8 mouse cellular contexts compared by ENCODE assay signal in the genomic region with DNA sequence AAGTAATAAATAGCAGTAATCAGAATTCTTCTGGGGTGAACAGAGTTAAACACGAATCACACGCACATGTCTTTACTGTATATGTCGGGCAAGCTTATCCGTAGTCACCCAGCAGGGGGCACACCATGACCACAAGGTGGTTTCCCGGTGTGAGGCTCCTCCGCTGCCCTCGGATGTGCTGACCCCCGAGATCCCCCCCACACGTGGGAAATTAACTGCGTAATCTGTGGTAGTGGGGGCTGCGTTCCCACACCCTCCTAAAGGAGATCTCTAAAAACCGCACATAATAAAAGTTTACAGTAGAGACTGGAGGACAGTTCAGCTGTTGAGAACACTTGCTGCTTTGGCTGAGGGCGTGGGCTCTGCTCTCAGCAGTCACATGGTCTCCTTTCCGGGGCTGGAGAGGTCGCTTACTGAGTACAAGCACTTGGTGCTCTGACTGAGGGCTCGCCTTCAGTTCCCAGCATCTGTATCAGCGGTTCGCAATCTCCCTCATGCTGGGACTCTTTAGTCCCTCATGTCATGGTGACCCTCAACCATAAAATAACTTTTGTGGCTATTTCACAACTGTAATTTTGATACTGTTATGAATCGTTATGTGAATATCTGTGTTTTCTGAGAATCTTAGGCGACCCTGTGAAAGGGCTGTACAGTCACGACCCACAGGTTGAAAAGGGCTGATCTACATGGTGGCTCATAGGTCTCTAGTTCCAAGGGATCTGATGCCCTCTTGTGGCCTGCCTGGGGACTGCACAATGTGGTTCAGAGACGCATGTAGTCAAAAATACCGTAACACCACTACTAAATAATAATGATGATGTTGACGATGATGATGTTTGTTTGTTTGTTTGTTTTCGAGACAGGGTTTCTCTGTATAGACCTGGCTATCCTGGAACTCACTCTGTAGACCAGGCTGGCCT. TPM values are rescaled to one million over a fixed set of nuclear protein-coding genes. Genes with fewer than 3 reads are reported as not detected.
A peak's percentile ranks its signal among the peaks of the same experiment; 100 is the strongest.
DNase-seq lines count a peak whose midpoint lies in the region; ATAC-seq and TF ChIP-seq lines count a peak whose summit lies in the region.

No protein-coding gene starts in this region.

- H3K27ac ChIP-seq in embryonic facial prominence, embryonic 12.5 days, result no peak overlapping the region
- H3K27ac ChIP-seq in limb, embryonic 14.5 days (replicated peaks; ENCODE audit: low read depth, low read length), result no peak overlapping the region
- no peak overlapping the region for H3K27ac ChIP-seq in midbrain, embryonic 16.5 days (ENCODE audit: low read length)

- H3K4me1 ChIP-seq in embryonic facial prominence, embryonic 12.5 days, result no peaks in the 10 kb centered on the region
- H3K4me1 ChIP-seq in limb, embryonic 14.5 days (ENCODE audit: control insufficient read depth, insufficient read depth, low read length), result no peaks in the 10 kb centered on the region
- H3K4me1 ChIP-seq in midbrain, embryonic 16.5 days (ENCODE audit: control insufficient read depth, insufficient read depth, low read length), result peaks cover 4% of the 10 kb centered on the region; the same call in 1 of the 2 replicates

- H3K9ac ChIP-seq in embryonic facial prominence, embryonic 12.5 days, result no peak overlapping the region
- H3K9ac ChIP-seq in limb, embryonic 14.5 days (ENCODE audit: low read depth, low read length, severe bottlenecking), result no peak overlapping the region
- H3K9ac ChIP-seq in midbrain, embryonic 16.5 days (ENCODE audit: low read depth, low read length), result no peak overlapping the region

- TF ChIP-seq POLR2A in limb, embryonic 14.5 days (IDR thresholded peaks at IDR 0.05; ENCODE audit: borderline replicate concordance, extremely low read depth, insufficient read depth, insufficient read length), result no peak

- H3K36me3 ChIP-seq in embryonic facial prominence, embryonic 12.5 days, result no peaks in the 10 kb centered on the region
- H3K36me3 ChIP-seq in limb, embryonic 14.5 days (ENCODE audit: control insufficient read depth, insufficient read depth, low read length), result no peaks in the 10 kb centered on the region
- H3K36me3 ChIP-seq in midbrain, embryonic 16.5 days (ENCODE audit: control insufficient read depth, insufficient read depth, low read length), result no peaks in the 10 kb centered on the region

- H3K27me3 ChIP-seq in embryonic facial prominence, embryonic 12.5 days, result no peaks in the 10 kb centered on the region
- no peaks in the 10 kb centered on the region for H3K27me3 ChIP-seq in limb, embryonic 14.5 days (ENCODE audit: control insufficient read depth, insufficient read depth, low read length)
- no peaks in the 10 kb centered on the region for H3K27me3 ChIP-seq in midbrain, embryonic 16.5 days (ENCODE audit: control insufficient read depth, insufficient read depth, low read depth, low read length)

- WGBS in embryonic facial prominence, embryonic 12.5 days, result 13% methylated on average over 25 of the region's 25 CpGs
- 13% methylated on average over 24 of the region's 25 CpGs for WGBS in limb, embryonic 14.5 days
- 13% methylated on average over 25 of the region's 25 CpGs for WGBS in midbrain, embryonic 16.5 days

- H3K9me3 ChIP-seq in embryonic facial prominence, embryonic 12.5 days, result no peaks in the 10 kb centered on the region
- no peaks in the 10 kb centered on the region for H3K9me3 ChIP-seq in limb, embryonic 14.5 days (ENCODE audit: control insufficient read depth, low read length)
- H3K9me3 ChIP-seq in midbrain, embryonic 16.5 days (replicated peaks; ENCODE audit: control insufficient read depth, low read length, poor library complexity, severe bottlenecking), result no peaks in the 10 kb centered on the region

- H3K4me3 ChIP-seq in embryonic facial prominence, embryonic 12.5 days, result no peak overlapping the region
- H3K4me3 ChIP-seq in limb, embryonic 14.5 days (replicated peaks; ENCODE audit: low read length), result no peak overlapping the region; the same call in 1 of the 2 replicates
- peak overlapping the region; percentile 12; the same call in 1 of the 2 replicates for H3K4me3 ChIP-seq in midbrain, embryonic 16.5 days (ENCODE audit: low read depth, low read length)

- no peak for ATAC-seq in embryonic facial prominence, embryonic 12.5 days (ENCODE audit: insufficient number of reproducible peaks, insufficient read depth, low FRiP score, low TSS enrichment)
- ATAC-seq in limb, embryonic 14.5 days (ENCODE audit: low FRiP score, low read depth), result peak; percentile 63; the same call in 1 of the 2 replicates
- no peak; the same call in 1 of the 2 replicates for ATAC-seq in midbrain, embryonic 16.5 days

- peak; percentile 47 for DNase-seq in 3134 (ENCODE audit: extremely low read depth, insufficient read length, low spot score)
- DNase-seq in adrenal gland, postnatal 10 days, result peak; percentile 93
- DNase-seq in heart, adult 9 months (ENCODE audit: low spot score in 2 of 2), result peak; percentile 25 to 75
- DNase-seq in kidney, adult 9 months, result peak; percentile 93
- DNase-seq in limb, embryonic 14.5 days (ENCODE audit: low spot score), result peak; percentile 84
- DNase-seq in spleen, postnatal 10 days (ENCODE audit: low spot score in 2 of 2), result peak; percentile 70 to 89

- peak overlapping the region; percentile 37 for H3K4me2 ChIP-seq in embryonic facial prominence, embryonic 12.5 days (replicated peaks)
- H3K4me2 ChIP-seq in limb, embryonic 14.5 days (replicated peaks; ENCODE audit: low read depth, low read length, severe bottlenecking), result peak overlapping the region; percentile 42
- H3K4me2 ChIP-seq in midbrain, embryonic 16.5 days (ENCODE audit: low read length), result peak overlapping the region; percentile 42

RNA-seq across cellular contexts. Expression of gene Uts2, which starts 32.0 kb away (rescaled TPM):
- total RNA-seq in adrenal gland, postnatal 10 days (2021), result not detected
- polyA plus RNA-seq in embryonic facial prominence, embryonic 12.5 days (2016; fragmentation: Nextera tagmentation; extraction: Ambion mirVana), result not detected in 2 replicates
- not detected in 2 replicates for polyA plus RNA-seq in limb, embryonic 14.5 days (2012; rRNA removed)
- not detected in 2 replicates for polyA plus RNA-seq in limb, embryonic 14.5 days (2014; fragmentation: Nextera tagmentation; extraction: Ambion mirVana)
- not detected in 2 replicates for polyA plus RNA-seq in midbrain, embryonic 16.5 days (2015; fragmentation: Nextera tagmentation; extraction: Ambion mirVana)

RNA-seq across cellular contexts. Expression of gene Tnfrsf9, which starts 50.5 kb away (rescaled TPM):
- under 1 TPM; 0.57 to 0.73 TPM for total RNA-seq in adrenal gland, postnatal 10 days (2021)
- 0.29 and 1.0 TPM in 2 replicates for polyA plus RNA-seq in embryonic facial prominence, embryonic 12.5 days (2016; fragmentation: Nextera tagmentation; extraction: Ambion mirVana)
- polyA plus RNA-seq in limb, embryonic 14.5 days (2012; rRNA removed), result 0.79 and 0.80 TPM in 2 replicates
- 0.08 and 0.19 TPM in 2 replicates for polyA plus RNA-seq in limb, embryonic 14.5 days (2014; fragmentation: Nextera tagmentation; extraction: Ambion mirVana)
- polyA plus RNA-seq in midbrain, embryonic 16.5 days (2015; fragmentation: Nextera tagmentation; extraction: Ambion mirVana), result 0.27 and 0.38 TPM in 2 replicates

RNA-seq across cellular contexts. Expression of gene Park7, which starts 50.7 kb away (rescaled TPM):
- total RNA-seq in adrenal gland, postnatal 10 days (2021), result 100 to 1,000 TPM; 242 to 261 TPM
- polyA plus RNA-seq in embryonic facial prominence, embryonic 12.5 days (2016; fragmentation: Nextera tagmentation; extraction: Ambion mirVana), result 425 and 444 TPM in 2 replicates
- polyA plus RNA-seq in limb, embryonic 14.5 days (2012; rRNA removed), result 223 and 296 TPM in 2 replicates
- polyA plus RNA-seq in limb, embryonic 14.5 days (2014; fragmentation: Nextera tagmentation; extraction: Ambion mirVana), result 415 and 416 TPM in 2 replicates
- 359 and 371 TPM in 2 replicates for polyA plus RNA-seq in midbrain, embryonic 16.5 days (2015; fragmentation: Nextera tagmentation; extraction: Ambion mirVana)
